Mouse (Mus musculus): ENCODE measurements at regions not wholly inside any gene's neighbourhood (a gene's known extent, or its start where the extent isn't known, plus 50 kb on each side); places are given as distances from the start of the nearest gene placed in this dataset.

- TF ChIP-seq CTCF (IDR thresholded peaks at IDR 0.05; ENCODE audit: low read depth), result no peak
- TF ChIP-seq EP300 (IDR thresholded peaks at IDR 0.05; ENCODE audit: low read depth), result no peak
Measured at GRCm38 (mm10) chr7:83203311-83204012, 336.3 kb downstream of the Mex3b start.
